Mouse (Mus musculus): ENCODE results near the gene Nrp1.

- TF ChIP-seq POLR2A (IDR thresholded peaks at IDR 0.05; ENCODE audit: borderline replicate concordance, control insufficient read depth, low read depth, low read length) (no peak), CTCF (IDR thresholded peaks at IDR 0.05; ENCODE audit: control insufficient read depth, insufficient read depth, low read length) (no peak)
Observed at GRCm38 (mm10) chr8:128373418-128373817, 15.0 kb downstream of the Nrp1 start.
